Mouse (Mus musculus) spleen, embryonic (tissue): Measurements from ENCODE around the gene Cradd.

Source experiments
- CTCF ChIA-PET: fragments of 350-600 bp; sonication (Branson Sonifier 250); formaldehyde crosslinking; loops from one replicate; lab custom pipeline; 2022; lab: Charles Lee

The Cradd gene

GRCm38 (mm10) chr10:95211660-95212059, 112.3 kb downstream of the Cradd start:
- CTCF ChIA-PET, result interaction anchor here (0.6 kb wide), 1 partner anchor 50 kb away, joined by 12 read pairs; no protein-coding TSS in a partner anchor

GRCm38 (mm10) chr10:95210664-95211372, 113.1 kb downstream of the Cradd start:
- CTCF ChIA-PET, result no interaction called here

GRCm38 (mm10) chr10:95210167-95210566, 113.8 kb downstream of the Cradd start:
- CTCF ChIA-PET, result no interaction called here

- CTCF ChIA-PET, result no interaction called here
Observed at GRCm38 (mm10) chr10:95207423-95207822, 116.5 kb downstream of the Cradd start.

- CTCF ChIA-PET, result no interaction called here
Observed at GRCm38 (mm10) chr10:95201514-95201913, 122.4 kb downstream of the Cradd start.

GRCm38 (mm10) chr10:95200323-95200722, 123.6 kb downstream of the Cradd start:
- CTCF ChIA-PET, result no interaction called here

GRCm38 (mm10) chr10:95199541-95200269, 124.2 kb downstream of the Cradd start:
- CTCF ChIA-PET, result no interaction called here

GRCm38 (mm10) chr10:95197377-95197776, 126.6 kb downstream of the Cradd start:
- CTCF ChIA-PET, result no interaction called here

GRCm38 (mm10) chr10:95195719-95196118, 128.2 kb downstream of the Cradd start:
- CTCF ChIA-PET, result interaction anchor here (0.6 kb wide), 1 partner anchor 1565 kb away, joined by 8 read pairs; no protein-coding TSS in a partner anchor

GRCm38 (mm10) chr10:95194776-95195175, 129.2 kb downstream of the Cradd start:
- CTCF ChIA-PET, result no interaction called here

- CTCF ChIA-PET, result no interaction called here
Observed at GRCm38 (mm10) chr10:95193875-95194281, 130.1 kb downstream of the Cradd start.

GRCm38 (mm10) chr10:95191881-95192280, 132.1 kb downstream of the Cradd start:
- CTCF ChIA-PET, result no interaction called here

GRCm38 (mm10) chr10:95191151-95191655, 132.7 kb downstream of the Cradd start:
- CTCF ChIA-PET, result no interaction called here

- CTCF ChIA-PET, result no interaction called here
Observed at GRCm38 (mm10) chr10:95189550-95190211, 134.3 kb downstream of the Cradd start.

- CTCF ChIA-PET, result no interaction called here
Observed at GRCm38 (mm10) chr10:95184210-95184609, 139.7 kb downstream of the Cradd start.

GRCm38 (mm10) chr10:95183051-95183450, 140.9 kb downstream of the Cradd start:
- CTCF ChIA-PET, result no interaction called here

- CTCF ChIA-PET, result interaction anchor here (0.7 to 1.3 kb wide), 2 partner anchors 14 to 29 kb away, joined by 3 to 5 read pairs; no protein-coding TSS in a partner anchor
Observed at GRCm38 (mm10) chr10:95182405-95182804, 141.5 kb downstream of the Cradd start.

GRCm38 (mm10) chr10:95181553-95181952, 142.4 kb downstream of the Cradd start:
- CTCF ChIA-PET, result interaction anchor here (0.7 to 1.3 kb wide), 2 partner anchors 28 to 162 kb away, joined by 3 to 6 read pairs; no protein-coding TSS in a partner anchor

- CTCF ChIA-PET, result interaction anchor here (0.6 to 1.3 kb wide), 2 partner anchors 27 to 622 kb away, joined by 3 to 5 read pairs; no protein-coding TSS in a partner anchor
Observed at GRCm38 (mm10) chr10:95180900-95181299, 143.0 kb downstream of the Cradd start.

- CTCF ChIA-PET, result interaction anchor here (0.6 kb wide), 1 partner anchor 622 kb away, joined by 5 read pairs; no protein-coding TSS in a partner anchor
Observed at GRCm38 (mm10) chr10:95180177-95180576, 143.8 kb downstream of the Cradd start.

GRCm38 (mm10) chr10:95178785-95179184, 145.1 kb downstream of the Cradd start:
- CTCF ChIA-PET, result no interaction called here
